Mouse (Mus musculus): ENCODE measurements around the gene Mtmr10. TPM values are rescaled to one million over a fixed set of nuclear protein-coding genes. Genes with fewer than 3 reads are reported as not detected.
A peak's percentile ranks its signal among the peaks of the same experiment; 100 is the strongest.

Mtmr10 gene
- total RNA-seq, 1 experiment from 2014 or later, result 22.2 TPM

DNA sequence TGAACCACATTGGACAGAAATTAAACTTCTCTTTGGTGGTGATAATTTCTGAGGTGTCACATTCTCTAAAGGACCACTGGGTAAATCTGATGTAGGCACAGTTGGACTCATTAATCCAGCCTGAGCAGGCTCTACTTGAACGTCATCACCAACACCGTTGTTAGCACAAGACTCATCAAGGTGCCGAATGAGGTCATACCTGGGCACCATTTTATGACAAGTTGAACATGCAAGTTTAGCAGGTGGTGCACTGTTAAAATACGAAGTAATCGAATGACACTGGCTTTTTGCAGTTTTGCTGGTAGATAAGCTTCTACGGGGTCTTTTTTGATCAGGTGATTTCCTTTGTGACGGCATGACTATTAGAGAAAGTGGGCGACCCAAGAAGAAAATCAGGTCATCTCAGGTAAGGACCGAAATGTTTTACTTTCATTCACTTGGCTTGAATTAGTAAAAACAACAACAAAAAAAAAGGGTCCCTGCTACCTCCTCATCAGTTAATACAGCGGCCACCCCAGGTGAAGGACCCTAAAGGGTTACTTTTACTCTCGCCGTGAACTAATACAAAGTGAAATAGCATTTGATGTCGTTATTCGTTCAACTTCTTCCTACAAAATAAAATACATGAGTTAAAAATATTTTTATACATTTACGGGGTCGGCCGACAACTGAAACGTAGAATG is 85.8 kb downstream of the Mtmr10 start:
- DNase-seq, result no peak

DNA sequence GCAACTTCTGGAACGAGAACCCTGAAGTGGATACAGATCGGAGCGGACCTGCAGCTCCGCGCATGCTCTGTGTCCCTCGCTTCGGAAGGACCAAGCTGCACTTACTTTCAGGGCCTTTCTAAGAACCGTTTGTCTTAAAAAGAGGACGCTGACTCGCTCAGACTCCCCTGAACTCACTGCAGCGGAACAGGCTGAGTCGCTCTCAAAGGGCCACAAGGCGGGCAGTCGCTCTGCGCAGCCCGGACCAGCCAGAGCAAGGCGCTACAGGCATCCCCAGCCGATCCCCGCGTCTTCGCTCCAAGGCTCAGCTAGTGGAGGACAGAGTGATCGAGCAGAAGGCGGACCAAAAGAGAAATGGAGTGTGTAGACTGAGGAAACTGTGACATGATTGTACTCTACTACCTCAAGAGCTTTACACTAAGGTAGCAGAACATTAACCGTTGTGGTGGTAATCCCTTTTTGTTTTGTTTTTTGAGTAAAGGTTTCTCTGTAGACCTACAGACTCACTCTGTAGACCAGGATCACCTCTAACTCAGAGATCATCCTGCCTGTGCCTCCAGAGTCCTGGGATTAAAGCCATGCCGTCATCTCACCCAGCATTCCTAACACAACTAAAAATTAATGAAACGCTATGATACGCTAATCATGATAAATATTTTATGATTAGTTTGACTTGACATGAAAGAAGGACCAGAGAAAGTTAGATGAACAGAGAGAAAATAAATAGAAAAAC is 86.5 kb downstream of the Mtmr10 start, which contains the start of gene Fan1:
Gene Fan1, minus strand, starts transcription at position 266 of the 733 bp plus-strand sequence.
- peak; percentile 86 for DNase-seq

Small RNAs within 50 kb of the gene (microRNA-seq; reads per million reads assigned to microRNA genes)
- gene Mir6416, result 0 reads per million in 2 experiments

Other genes starting within 250 kb of the Mtmr10 start
- not detected in 2 replicates for gene Trpm1, start 133.8 kb upstream of the Mtmr10 start, total RNA-seq (2021)
- 9.5 and 12.5 TPM in 2 replicates for gene Fan1, start 86.4 kb downstream of the Mtmr10 start, total RNA-seq (2021)
- 23.6 and 36.7 TPM in 2 replicates for gene Mphosph10, start 104.6 kb downstream of the Mtmr10 start, total RNA-seq (2021)
- gene Mcee, start 105.0 kb downstream of the Mtmr10 start, total RNA-seq (2021), result 72.1 and 75.4 TPM in 2 replicates
- not detected in 2 replicates for gene Apba2, start 214.1 kb downstream of the Mtmr10 start, total RNA-seq (2021)